Mouse (Mus musculus): ENCODE data around the gene Gm20517. TPM values are rescaled to one million over a fixed set of nuclear protein-coding genes. Genes with fewer than 3 reads are reported as not detected.

Gene Gm20517
- total RNA-seq, 1 experiment, result 5.4 TPM

DNA sequence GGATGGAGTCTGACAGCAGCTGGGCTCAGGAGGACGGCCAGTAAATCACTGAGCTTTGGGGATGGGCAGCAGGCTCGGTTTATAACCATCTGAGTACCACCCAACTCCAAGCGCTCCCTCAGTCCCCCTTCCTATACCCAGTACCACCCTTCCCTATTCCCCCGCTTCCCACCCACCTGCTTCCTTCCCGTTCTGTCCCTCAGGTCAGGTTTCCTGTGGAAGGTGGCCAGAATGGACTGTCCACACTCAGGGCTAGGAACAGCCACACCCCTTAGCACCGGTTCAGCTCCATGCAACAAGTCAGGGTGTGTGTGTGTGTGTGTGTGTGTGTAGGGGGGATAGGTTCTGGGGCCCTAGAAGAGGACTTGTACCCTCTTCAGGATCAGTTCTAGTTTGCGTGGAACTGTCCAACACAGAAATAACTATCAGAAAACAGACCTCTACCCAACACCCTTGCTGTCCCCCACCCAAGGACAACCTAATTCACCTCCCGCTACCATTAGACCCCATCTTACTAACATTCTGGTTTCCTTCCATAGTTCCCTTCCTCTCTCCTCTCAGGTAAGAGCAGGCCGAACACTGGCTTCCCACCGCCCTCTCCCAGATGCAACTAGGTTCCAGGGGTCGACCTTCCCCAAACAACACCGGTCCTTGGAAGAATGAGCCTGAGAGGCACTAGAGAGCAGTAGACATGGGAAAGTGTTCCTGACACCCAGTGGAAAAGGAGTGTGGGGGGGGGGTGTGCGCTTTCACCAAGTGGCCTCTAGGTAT, 82.5 kb downstream of the Gm20517 start:
- Histone ChIP-seq H3K4me3 (ENCODE audit: insufficient read depth in 1 of 2, low read depth in 1 of 2, low read length in 2 of 2, poor library complexity in 1 of 2, severe bottlenecking in 1 of 2) (peak overlapping the region; percentile 86 to 90), H3K27ac (ENCODE audit: insufficient read depth, low read depth, low read length, poor library complexity, severe bottlenecking) (no peak overlapping the region; the same call in 1 of the 2 replicates), H3K9me3 (ENCODE audit: control insufficient read depth, insufficient read depth, low read depth, low read length) (no peaks in the 10 kb centered on the region), H3K9ac (ENCODE audit: insufficient read depth, low read depth, low read length, poor library complexity, severe bottlenecking) (peak overlapping the region; percentile 56; the same call in 1 of the 2 replicates), H3K36me3 (ENCODE audit: control insufficient read depth, insufficient read depth, low read length, poor library complexity, severe bottlenecking) (peaks cover 3% of the 10 kb centered on the region; the same call in 1 of the 2 replicates), H3K4me1 (ENCODE audit: control insufficient read depth in 2 of 2, insufficient read depth in 2 of 2, low read length in 2 of 2, poor library complexity in 1 of 2) (peaks cover 0 to 4% of the 10 kb centered on the region in 2 experiments; a peak in 1 of 4 replicates)
- in situ Hi-C loops (cut with MboI; ENCODE audit: low sequenced_read_pairs in 2 of 2, unreplicated experiment in 2 of 2), result no loop called here
- TF ChIP-seq CHD2 (IDR thresholded peaks at IDR 0.05; ENCODE audit: low read depth, low read length) (no peak), MAFK (IDR thresholded peaks at IDR 0.05; ENCODE audit: insufficient read depth, low read depth, low read length) (no peak), ZC3H11A (IDR thresholded peaks at IDR 0.05; ENCODE audit: borderline replicate concordance, low read depth, low read length) (no peak)
- DNase-seq (ENCODE audit: low read depth, low spot score), result no peak

DNA sequence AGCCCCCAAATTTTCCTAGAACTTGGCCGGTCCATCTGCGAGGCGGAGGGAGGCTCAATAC, 82.9 kb downstream of the Gm20517 start, which contains the start of gene Gm21981:
TSS of gene Gm21981 (minus strand) at position 14 of the 61 bp plus-strand sequence.
- TF ChIP-seq ZNF384 (IDR thresholded peaks at IDR 0.05; ENCODE audit: low read depth, low read length), result no peak
- no peak for TF ChIP-seq HCFC1 (IDR thresholded peaks at IDR 0.05; ENCODE audit: borderline replicate concordance, insufficient read depth, low read length)
- no peak for TF ChIP-seq CHD2 (IDR thresholded peaks at IDR 0.05; ENCODE audit: low read depth, low read length)
- TF ChIP-seq MAFK (IDR thresholded peaks at IDR 0.05; ENCODE audit: insufficient read depth, low read depth, low read length), result no peak
- no peak for TF ChIP-seq ZC3H11A (IDR thresholded peaks at IDR 0.05; ENCODE audit: borderline replicate concordance, low read depth, low read length)
- Histone ChIP-seq H3K9me3 (ENCODE audit: control insufficient read depth, insufficient read depth, low read depth, low read length) (no peaks in the 10 kb centered on the region), H3K4me3 (ENCODE audit: insufficient read depth in 1 of 2, low read depth in 1 of 2, low read length in 2 of 2, poor library complexity in 1 of 2, severe bottlenecking in 1 of 2) (peak within 1 kb of the TSS; percentile 86 to 90), H3K9ac (ENCODE audit: insufficient read depth, low read depth, low read length, poor library complexity, severe bottlenecking) (peak within 1 kb of the TSS; percentile 77), H3K36me3 (ENCODE audit: control insufficient read depth, insufficient read depth, low read length, poor library complexity, severe bottlenecking) (peaks cover 3% of the 10 kb centered on the region; the same call in 1 of the 2 replicates), H3K27ac (ENCODE audit: insufficient read depth, low read depth, low read length, poor library complexity, severe bottlenecking) (no peak within 1 kb of the TSS; the same call in 1 of the 2 replicates), H3K4me1 (ENCODE audit: control insufficient read depth in 2 of 2, insufficient read depth in 2 of 2, low read length in 2 of 2, poor library complexity in 1 of 2) (peaks cover 0 to 4% of the 10 kb centered on the region in 2 experiments; a peak in 1 of 4 replicates)
- no peak for DNase-seq (ENCODE audit: low read depth, low spot score)
- in situ Hi-C loops (cut with MboI; ENCODE audit: low sequenced_read_pairs in 2 of 2, unreplicated experiment in 2 of 2), result no loop called here

DNA sequence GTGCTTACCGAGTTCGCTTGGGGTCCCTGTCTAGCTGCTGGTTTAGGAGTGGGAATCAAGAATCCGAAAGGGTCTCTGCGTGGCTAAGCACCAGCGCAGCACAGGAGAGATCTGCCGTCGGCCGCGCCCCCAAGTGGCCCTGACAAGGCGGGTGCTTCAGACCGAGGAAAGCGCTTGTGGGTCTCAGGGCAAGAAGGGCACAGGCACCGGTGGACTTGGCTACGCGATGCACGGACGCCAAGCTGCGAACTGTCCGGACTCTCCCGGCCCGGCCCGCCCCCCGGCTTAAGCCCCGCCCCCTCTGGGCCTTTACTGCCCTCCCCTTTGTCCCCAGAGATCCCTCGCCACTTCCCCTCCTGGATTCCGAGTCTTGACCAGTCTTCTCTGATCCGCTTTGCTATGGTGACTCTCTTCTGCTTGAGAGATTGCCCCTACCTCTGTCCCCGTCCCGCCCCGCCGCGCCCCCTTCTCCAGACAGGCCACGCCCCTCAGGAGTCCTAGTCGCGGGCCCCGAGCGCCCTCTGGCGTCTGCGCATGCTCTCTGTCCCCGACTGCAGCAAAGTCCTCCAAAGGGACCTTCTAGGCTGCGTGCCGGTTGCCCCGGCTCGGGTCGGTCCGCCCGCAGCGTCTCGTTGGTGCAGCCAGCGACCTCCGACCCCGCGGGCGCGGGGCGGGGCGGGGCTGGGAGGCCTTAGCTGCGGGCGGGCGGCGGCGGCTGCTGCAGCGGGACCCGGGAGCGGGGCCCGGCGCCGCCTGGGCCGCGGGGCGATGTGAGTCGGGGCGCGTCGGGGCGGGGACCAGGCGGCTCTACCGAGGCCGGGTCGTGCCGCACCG, 83.3 kb downstream of the Gm20517 start, which contains the start of gene Prickle4:
TSS of gene Prickle4 (minus strand) at position 234 of the 834 bp plus-strand sequence.
- H3K4me1 ChIP-seq (ENCODE audit: control insufficient read depth in 2 of 2, insufficient read depth in 2 of 2, low read length in 2 of 2, poor library complexity in 1 of 2), result peaks cover 0 to 5% of the 10 kb centered on the region in 2 experiments; a peak in 1 of 4 replicates
- in situ Hi-C loops (cut with MboI; ENCODE audit: low sequenced_read_pairs in 2 of 2, unreplicated experiment in 2 of 2), result no loop called here
- DNase-seq (ENCODE audit: low read depth, low spot score), result peak; percentile 93
- H3K27ac ChIP-seq (ENCODE audit: insufficient read depth, low read depth, low read length, poor library complexity, severe bottlenecking), result no peak within 1 kb of the TSS; the same call in 1 of the 2 replicates
- peak within 1 kb of the TSS; percentile 86 to 90 for H3K4me3 ChIP-seq (ENCODE audit: insufficient read depth in 1 of 2, low read depth in 1 of 2, low read length in 2 of 2, poor library complexity in 1 of 2, severe bottlenecking in 1 of 2)
- TF ChIP-seq HCFC1 (IDR thresholded peaks at IDR 0.05; ENCODE audit: borderline replicate concordance, insufficient read depth, low read length), result peak; percentile 66; the same call in 1 of the 2 replicates
- 0 out of 2 replicates have a peak, but pooled peaks have one; percentile 15 for TF ChIP-seq ZC3H11A (IDR thresholded peaks at IDR 0.05; ENCODE audit: borderline replicate concordance, low read depth, low read length)
- TF ChIP-seq ZNF384 (IDR thresholded peaks at IDR 0.05; ENCODE audit: low read depth, low read length), result no peak
- no peaks in the 10 kb centered on the region for H3K9me3 ChIP-seq (ENCODE audit: control insufficient read depth, insufficient read depth, low read depth, low read length)
- peaks cover 3% of the 10 kb centered on the region; the same call in 1 of the 2 replicates for H3K36me3 ChIP-seq (ENCODE audit: control insufficient read depth, insufficient read depth, low read length, poor library complexity, severe bottlenecking)
- peak within 1 kb of the TSS; percentile 77 for H3K9ac ChIP-seq (ENCODE audit: insufficient read depth, low read depth, low read length, poor library complexity, severe bottlenecking)

DNA sequence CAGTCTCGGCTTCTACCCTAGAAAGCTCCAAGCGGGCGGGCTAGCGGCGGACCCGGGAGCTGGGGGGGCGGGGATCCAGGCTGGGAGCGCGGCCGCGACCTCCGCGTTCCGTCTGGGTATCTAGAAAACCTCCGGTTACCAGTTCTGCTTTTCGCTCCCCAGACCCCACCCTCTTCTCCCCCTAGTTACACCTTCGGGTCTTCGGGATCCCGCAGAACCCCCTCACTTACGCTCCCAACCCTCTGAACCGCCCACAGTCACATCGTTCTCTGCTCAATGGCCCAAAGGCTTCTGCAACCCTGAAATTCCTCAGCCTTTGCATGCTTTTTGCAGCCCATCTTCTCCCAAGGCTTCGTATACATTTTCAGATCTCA, 83.9 kb downstream of the Gm20517 start:
- Histone ChIP-seq H3K36me3 (ENCODE audit: control insufficient read depth, insufficient read depth, low read length, poor library complexity, severe bottlenecking) (peaks cover 7% of the 10 kb centered on the region; the same call in 1 of the 2 replicates), H3K4me3 (ENCODE audit: insufficient read depth in 1 of 2, low read depth in 1 of 2, low read length in 2 of 2, poor library complexity in 1 of 2, severe bottlenecking in 1 of 2) (peak overlapping the region; percentile 86 to 90), H3K9me3 (ENCODE audit: control insufficient read depth, insufficient read depth, low read depth, low read length) (no peaks in the 10 kb centered on the region), H3K4me1 (ENCODE audit: control insufficient read depth in 2 of 2, insufficient read depth in 2 of 2, low read length in 2 of 2, poor library complexity in 1 of 2) (peaks cover 0 to 6% of the 10 kb centered on the region in 2 experiments; a peak in 1 of 4 replicates), H3K9ac (ENCODE audit: insufficient read depth, low read depth, low read length, poor library complexity, severe bottlenecking) (peak overlapping the region; percentile 77), H3K27ac (ENCODE audit: insufficient read depth, low read depth, low read length, poor library complexity, severe bottlenecking) (no peak overlapping the region)
- in situ Hi-C loops (cut with MboI; ENCODE audit: low sequenced_read_pairs in 2 of 2, unreplicated experiment in 2 of 2), result no loop called here
- TF ChIP-seq ZNF384 (IDR thresholded peaks at IDR 0.05; ENCODE audit: low read depth, low read length) (no peak), ZC3H11A (IDR thresholded peaks at IDR 0.05; ENCODE audit: borderline replicate concordance, low read depth, low read length) (no peak), MAFK (IDR thresholded peaks at IDR 0.05; ENCODE audit: insufficient read depth, low read depth, low read length) (no peak), CHD2 (IDR thresholded peaks at IDR 0.05; ENCODE audit: low read depth, low read length) (no peak), HCFC1 (IDR thresholded peaks at IDR 0.05; ENCODE audit: borderline replicate concordance, insufficient read depth, low read length) (no peak)
- DNase-seq (ENCODE audit: low read depth, low spot score), result no peak
